Mouse (Mus musculus) activated CD4-positive, CD25-positive, alpha-beta regulatory T cell, adult 4 months (primary cell): ENCODE results near the gene Tube1. TPM values are rescaled to one million over a fixed set of nuclear protein-coding genes. Genes with fewer than 3 reads are reported as not detected.
"Not testable (repeated sequence)": the region's sequence is repeated elsewhere in the genome, so short reads cannot be mapped to it uniquely, and the experiment has no call there.

Source experiments
- ATAC-seq: one replicate; pipeline ENCODE4 v1.8.0; 2017
- polyA plus RNA-seq, 2 experiments: library from polyadenylated mRNA; unstranded; fragments of 100-300 nt; shearing (Covaris generic); gene quantifications; one replicate each; pipeline ENCODE4 v1.2.1; 2017

Tube1 gene
- polyA plus RNA-seq, 2 experiments from 2014 or later = 4.3 to 5.7 TPM

DNA sequence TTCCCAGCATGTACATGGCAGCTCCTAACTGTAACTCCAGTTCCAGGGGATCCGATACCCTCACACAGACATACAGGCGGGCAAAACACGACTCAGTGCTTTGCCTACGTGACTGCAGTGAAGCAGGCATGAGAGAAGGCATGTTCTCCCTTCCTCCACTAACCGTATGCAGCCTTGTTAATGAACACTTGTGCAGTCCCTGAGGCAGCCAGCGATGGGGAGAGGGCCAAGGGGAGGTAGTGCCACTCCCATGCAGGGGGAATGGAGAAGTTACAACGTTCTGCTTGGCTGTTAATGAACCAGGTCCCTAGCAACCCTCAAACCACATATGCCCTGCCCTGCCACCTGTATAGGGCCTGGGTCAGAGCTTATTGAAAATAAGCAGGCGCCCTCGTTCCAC lies 35.9 kb downstream of the Tube1 start:
- no peak for ATAC-seq

DNA sequence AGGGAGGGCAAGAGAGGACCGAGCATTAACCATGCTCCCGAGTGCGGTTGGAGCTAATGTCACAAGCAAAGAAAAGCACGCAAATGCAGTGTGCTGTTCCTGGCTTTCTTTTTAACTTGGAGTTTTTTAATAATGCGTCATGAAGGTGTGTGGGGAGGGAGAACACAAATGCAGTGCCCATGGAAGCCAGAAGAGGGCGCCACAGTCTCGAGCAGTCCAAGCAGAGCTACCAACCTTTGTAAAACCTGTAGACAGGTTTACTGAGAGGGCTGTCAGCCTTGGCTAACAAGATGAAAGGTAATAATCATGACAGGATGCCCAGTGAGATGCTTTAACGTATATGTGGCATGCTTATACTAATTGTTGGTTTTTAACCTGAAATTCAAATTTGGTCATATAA lies 36.4 kb downstream of the Tube1 start:
- peak; percentile 8 for ATAC-seq

DNA sequence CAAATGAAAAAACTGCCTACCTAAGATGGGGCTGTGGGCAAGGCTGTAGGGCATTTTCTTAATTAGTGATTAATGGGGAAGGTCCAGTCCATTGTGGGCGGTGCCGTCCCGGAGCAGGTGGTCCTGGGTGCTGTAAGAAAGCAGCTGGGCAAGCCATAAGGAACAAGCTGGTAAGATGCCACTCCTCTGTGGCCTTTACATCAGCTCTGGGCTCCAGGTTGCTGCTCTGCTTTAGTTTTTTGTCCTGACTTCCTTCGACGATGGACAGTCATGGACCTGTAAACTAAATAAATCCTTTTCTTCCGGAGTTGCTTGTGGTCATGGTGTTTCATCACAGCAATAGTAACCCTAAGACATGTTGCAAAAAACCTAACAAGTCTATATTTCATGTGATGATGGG lies 36.9 kb downstream of the Tube1 start:
- no peak for ATAC-seq

DNA sequence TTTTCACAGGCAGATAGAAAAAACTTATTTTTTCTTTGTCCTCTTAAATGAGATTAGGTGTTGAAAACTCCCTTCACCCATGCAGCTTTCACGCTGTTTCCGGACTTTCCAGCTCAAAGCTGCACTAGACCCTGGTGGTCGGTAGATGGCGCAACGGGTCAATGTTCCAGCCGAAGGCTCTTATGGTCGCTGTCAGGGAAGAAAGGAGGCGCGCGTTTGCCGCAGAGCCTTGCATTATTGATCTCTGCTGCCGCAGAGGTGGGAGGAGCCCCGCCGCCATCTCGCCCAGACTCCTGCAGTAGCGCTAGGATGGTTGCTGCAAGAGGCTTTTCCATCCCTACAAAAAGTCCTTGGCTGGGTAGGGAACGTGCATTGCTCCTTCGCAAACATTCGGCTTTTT lies 37.4 kb downstream of the Tube1 start:
- peak; percentile 82 for ATAC-seq

DNA sequence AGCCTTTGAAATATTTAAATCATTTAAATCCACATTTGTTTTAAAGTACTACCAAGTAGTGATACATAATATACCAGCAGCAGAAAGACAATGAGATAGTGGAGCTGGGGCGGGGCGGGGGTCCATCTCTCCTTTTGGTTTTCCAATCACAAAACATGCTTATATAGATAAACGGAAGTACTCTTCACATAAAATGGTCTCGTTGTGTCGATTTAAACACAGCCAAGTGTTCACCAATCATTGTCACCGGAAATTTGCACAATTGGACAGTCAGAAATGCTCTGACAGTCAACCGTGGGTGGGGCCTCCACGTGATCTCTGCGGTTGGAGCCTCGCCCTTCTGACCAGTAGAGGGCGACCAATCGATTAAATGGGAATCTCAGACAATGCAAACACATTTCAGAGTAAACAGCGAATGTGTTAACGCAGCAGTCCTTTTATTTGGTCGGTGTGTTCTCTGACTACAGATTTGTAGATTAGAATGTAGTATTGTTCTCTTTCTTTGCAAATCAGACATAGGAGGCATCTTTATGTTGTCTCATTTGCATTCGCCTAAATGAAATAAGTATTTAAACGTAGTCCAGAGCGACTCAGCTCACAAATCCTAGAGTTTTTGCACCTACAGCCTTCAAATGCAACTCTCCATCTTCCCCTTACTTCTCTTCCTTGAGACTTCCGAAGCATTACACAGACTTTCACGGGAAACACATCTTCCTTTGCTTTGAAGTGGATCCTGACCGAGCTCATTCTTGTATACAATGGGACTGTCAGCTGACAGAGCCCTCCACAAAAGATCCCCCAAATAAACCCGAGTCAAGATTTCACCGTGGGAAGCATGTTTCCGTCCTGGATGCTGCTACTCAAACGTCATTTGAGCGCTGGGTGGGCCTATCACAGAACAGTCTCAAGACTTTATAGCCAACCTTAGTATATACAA lies 38.1 kb downstream of the Tube1 start:
- ATAC-seq = peak; percentile 89

DNA sequence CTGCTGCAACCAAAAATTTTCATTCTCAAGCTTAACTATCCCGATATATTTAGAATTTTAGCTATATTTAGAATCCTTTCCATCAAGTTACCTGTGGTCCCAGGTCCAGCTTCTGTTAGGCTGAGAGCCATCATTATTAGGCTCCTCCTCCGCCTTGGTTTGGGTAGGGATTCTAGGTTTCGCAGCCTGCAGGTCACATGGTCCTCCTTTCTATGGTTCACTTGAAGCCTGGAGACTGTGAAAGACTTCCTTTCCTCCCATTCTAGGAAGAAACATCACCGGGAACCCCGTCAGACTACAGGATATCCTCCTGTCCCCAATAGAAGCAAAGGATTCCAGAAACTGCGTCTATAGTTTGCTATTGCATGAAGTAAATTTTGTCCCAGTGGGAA lies 38.8 kb downstream of the Tube1 start:
- ATAC-seq = no peak

DNA sequence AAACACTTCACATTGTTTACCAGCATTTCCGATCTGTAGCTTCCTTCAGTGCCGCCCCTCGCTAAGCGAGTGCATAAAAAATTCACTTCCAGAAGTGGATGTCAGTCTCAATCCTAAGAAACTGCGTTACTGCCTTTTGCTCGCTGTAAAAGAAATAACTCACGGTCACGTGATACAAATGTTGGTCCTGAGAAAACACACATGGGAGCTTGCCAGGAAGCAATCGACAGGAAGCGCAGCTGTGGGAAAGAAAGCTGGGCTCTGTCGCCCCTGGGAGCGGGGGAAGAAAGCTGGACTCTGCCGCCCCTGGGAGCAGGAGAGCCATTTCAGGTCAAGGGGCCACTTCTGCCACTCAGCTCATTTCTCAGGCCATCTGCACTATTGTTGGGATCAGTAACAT lies 39.3 kb downstream of the Tube1 start:
- no peak for ATAC-seq

DNA sequence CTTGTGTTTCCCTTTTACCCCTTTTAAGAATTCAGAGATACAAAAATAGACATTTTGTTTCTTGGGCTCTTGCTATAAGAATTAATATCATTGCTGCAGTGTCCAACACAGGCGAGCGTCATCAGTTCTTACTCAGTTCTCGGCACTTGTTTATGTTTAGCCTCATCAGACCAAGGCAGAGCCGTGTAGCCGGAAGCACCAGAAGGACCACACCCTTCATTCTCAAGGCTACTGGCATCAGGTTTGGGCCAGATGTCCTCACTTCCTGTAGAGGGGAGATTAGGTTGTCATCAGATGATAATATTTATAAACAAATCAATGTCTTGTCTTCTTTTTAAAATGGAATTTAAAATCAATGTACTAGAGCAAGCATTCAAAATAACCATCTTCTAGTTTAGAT lies 43.2 kb downstream of the Tube1 start:
- ATAC-seq = no peak

DNA sequence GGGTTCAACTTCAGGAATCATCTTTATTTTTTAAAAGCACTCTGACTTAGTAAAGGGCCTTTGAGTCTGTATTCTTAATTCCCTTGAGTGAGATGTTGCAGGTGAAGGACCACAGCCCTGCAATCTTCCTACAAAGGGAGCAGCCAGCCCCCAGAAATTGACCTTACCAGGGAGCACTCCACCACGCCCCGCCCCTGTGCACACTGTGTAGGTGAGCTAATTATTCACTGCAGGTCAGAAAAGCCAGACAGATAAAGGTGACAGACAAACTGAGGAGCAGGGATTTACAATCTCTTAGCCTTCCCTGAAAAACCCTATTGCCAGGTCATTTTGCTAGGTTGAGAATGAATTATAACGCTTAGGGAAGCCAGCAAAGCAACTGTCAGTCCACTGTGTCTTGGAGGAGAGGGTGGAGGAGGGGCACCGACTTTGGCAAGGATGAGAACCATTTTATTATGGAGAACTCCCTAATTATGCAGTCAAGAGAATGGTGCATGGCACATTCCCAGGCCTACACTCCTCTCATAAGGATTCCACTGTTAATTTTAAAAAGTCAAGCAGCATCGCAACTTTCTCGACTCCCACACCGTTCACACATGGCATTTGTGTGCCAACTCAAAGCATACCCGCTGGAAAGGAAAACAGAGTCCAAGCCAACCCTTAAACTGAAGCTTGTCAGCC lies 51.2 kb downstream of the Tube1 start:
- no peak for ATAC-seq

DNA sequence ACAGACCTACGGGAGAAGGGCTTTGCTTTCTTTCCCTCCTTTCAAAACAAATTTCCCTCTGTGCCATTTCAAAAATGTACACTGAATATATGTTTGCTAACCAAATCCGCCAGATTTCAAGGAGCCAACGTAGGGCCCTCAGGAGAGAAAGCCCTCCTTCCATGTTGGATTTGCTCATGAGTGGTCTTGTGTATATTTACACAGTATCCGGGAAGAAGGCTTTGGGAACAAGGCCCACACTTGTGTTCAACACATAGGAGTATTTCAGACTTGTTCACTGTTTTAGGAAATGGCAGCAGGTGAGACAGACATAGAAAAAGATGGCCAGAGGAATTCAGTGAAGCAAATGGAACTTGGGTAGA lies 51.8 kb downstream of the Tube1 start:
- ATAC-seq = no peak

DNA sequence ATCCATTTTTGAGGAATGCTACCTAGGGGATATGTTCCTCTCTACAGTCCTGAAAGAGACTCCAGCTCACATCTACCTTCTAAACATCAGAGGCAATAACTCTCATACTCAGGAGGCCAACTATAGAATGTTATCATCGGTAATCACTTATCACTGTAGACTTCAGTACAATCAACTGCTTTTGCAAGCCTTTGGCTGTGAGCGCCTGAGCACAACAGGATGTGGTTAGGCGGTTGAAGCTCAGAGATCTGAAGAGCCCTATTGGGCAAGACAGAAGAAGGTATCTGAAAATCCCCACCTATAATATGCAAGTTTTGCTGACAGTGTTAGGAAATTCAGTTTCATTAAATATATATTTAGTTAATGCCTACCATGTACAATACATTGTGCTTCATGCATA lies 58.9 kb downstream of the Tube1 start:
- ATAC-seq = peak; percentile 97

DNA sequence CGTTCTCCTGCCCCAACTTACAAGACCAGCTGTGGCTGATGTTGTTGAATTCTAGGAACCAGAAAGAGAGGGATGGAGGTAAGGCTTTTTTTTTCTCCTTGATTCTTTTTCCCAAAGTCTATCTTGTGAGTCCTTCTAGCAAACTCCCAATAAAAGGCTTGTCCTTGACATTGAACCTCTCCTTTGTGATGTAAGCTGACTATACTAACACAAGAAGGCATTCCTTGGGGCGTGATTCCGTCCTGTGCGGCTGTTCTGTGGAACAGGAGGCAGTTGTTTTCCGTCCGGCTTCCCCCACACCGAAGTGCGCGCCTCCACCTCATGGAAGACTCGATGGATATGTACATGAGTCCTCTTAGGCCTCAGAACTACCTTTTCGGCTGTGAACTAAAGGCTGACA lies 64.4 kb downstream of the Tube1 start:
- not testable (repeated sequence) for ATAC-seq

Other genes with a start within 250 kb of the Tube1 start
- gene Lama4, start 168.5 kb upstream of the Tube1 start, polyA plus RNA-seq = under 1 TPM in 1 of 2 experiments, not detected in 1; 0.20 TPM
- gene Fam229b, start 62 bp upstream of the Tube1 start, polyA plus RNA-seq = 1 to 10 TPM in 1 of 2 experiments, not detected in 1; 2.1 TPM
- gene Ccn6, start 29.8 kb downstream of the Tube1 start, polyA plus RNA-seq = not detected
- 100 to 1,000 TPM in 1 of 2 experiments, 10 to 100 TPM in 1; 78.3 to 103 TPM for gene Fyn, start 234.9 kb downstream of the Tube1 start, polyA plus RNA-seq